Mouse (Mus musculus) heart, embryonic 16.5 days (tissue): ENCODE results near the gene Znrd1as. TPM values are rescaled to one million over a fixed set of nuclear protein-coding genes. Genes with fewer than 3 reads are reported as not detected.
A peak's percentile ranks its signal among the peaks of the same experiment; 100 is the strongest.

ENCODE experiments used
- ATAC-seq: fragments of 200-750 bp; cut with Nextera tagmentation; replicated peaks from 2 replicates; pipeline ENCODE4 v1.8.0; 2017; ENCODE audit warnings: moderate number of reproducible peaks; ENCODE audit not compliant: insufficient read depth, low FRiP score; ENCODE audit errors: extremely low read depth
- H3K27ac ChIP-seq: fragments of 300-500 bp; sonication (generic); 2 replicates; pipeline ENCODE4 v1.5.1; 2014; ENCODE audit warnings: mild to moderate bottlenecking, low read length, control low read depth, moderate library complexity
- H3K27me3 ChIP-seq: fragments of 300-500 bp; sonication (generic); 2 replicates; pipeline ENCODE4 v1.6.1; 2014; ENCODE audit warnings: low read length, mixed read lengths; ENCODE audit not compliant: control insufficient read depth, insufficient read depth
- H3K36me3 ChIP-seq: fragments of 300-500 bp; sonication (generic); 2 replicates; pipeline ENCODE4 v1.6.1; 2014; ENCODE audit not compliant: control insufficient read depth, insufficient read depth
- H3K4me1 ChIP-seq: fragments of 300-500 bp; sonication (generic); 2 replicates; pipeline ENCODE4 v1.6.1; 2014; ENCODE audit warnings: low read length, mixed read lengths; ENCODE audit not compliant: control insufficient read depth, insufficient read depth
- H3K4me2 ChIP-seq: fragments of 300-500 bp; sonication (generic); 2 replicates; pipeline ENCODE4 v1.6.1; 2014; ENCODE audit warnings: low read depth, mild to moderate bottlenecking, control low read depth, low read length
- H3K4me3 ChIP-seq: fragments of 300-500 bp; sonication (generic); 2 replicates; pipeline ENCODE4 v1.5.1; 2014; ENCODE audit warnings: mild to moderate bottlenecking, control low read depth, low read length
- H3K9ac ChIP-seq: fragments of 300-500 bp; sonication (generic); 2 replicates; pipeline ENCODE4 v1.6.1; 2014; ENCODE audit warnings: low read length, control low read depth
- H3K9me3 ChIP-seq: fragments of 300-500 bp; sonication (generic); replicated peaks from 2 replicates; pipeline ENCODE4 v1.6.1; 2016; ENCODE audit warnings: low read length; ENCODE audit not compliant: control insufficient read depth
- WGBS: fragments of 180-500 bp; shearing (Covaris S2); extraction: QIAGEN DNeasy Blood & Tissue Kit; methylation state at CpG from one replicate; pipeline ENCODE4 v1.1.7; 2014; 5-methylcytosine and 5-hydroxymethylcytosine counted together
- polyA plus RNA-seq: library from polyadenylated mRNA; unstranded; fragments of >200 nt; fragmentation: Nextera tagmentation; extraction: Ambion mirVana; gene quantifications from 2 replicates; pipeline ENCODE4 v1.2.1, GENCODE M21; 2015

The Znrd1as gene
- polyA plus RNA-seq, 1 experiment from 2014 or later, result 9.3 TPM

DNA sequence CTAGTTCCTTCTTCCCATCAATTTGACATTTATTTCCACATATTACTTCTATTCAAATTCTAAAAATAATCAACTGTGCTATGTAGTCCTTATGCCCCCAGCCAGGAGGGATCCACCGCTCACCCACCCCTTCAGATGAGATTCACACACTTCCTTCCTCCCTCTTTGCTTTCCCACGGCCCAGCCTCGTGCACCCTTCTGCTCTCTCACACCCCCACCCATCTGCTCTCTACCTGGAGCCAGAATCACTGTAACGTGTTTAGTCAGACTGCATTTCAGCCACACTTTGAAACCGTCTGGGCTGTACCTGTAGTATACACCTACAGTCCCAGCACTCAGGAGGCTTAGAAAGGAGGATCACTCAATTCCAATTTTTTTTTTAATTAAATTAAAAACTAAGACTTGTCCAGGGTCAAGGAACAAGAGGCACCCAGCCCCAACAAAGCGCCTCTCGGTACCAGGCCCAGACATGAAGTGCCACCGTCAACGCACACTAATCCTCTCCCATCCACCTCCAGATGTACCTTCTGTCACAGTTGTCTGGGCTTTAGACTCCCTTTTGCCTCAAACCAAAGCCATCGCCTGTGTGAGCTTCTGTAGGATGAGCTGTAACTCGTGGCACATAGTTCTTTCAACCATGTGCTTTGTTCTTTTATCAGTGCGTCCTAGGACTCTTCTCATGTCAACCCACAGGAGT lies 29.0 kb upstream of the Znrd1as start:
- ATAC-seq, result no peak

DNA sequence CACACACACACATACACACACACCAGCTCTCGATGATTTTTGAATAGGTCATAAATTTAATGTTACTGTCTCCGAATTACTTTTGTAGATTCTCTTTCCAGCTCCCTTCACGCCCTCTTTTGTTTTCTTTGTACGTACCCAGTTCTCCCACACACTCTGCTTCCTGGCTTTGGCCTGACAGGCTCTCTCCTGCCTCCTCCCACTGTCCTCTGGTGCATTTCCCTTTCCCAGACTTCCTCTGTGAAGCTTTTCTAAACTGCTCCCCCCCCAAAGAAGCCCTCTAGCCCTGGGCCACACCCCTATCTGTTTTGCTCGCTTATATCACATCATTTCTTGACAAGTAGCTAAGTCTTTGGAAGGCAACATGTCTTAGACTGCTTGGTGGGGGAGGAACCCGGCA lies 28.2 kb upstream of the Znrd1as start:
- H3K4me1 ChIP-seq, result peaks cover 6% of the 10 kb centered on the region; the same call in 1 of the 2 replicates
- H3K27me3 ChIP-seq, result no peaks in the 10 kb centered on the region
- H3K36me3 ChIP-seq, result no peaks in the 10 kb centered on the region
- no peak overlapping the region for H3K9ac ChIP-seq
- no peak overlapping the region for H3K4me3 ChIP-seq
- H3K4me2 ChIP-seq, result no peak overlapping the region
- ATAC-seq, result no peak
- 64% methylated on average over 6 of the region's 6 CpGs for WGBS
- no peak overlapping the region for H3K27ac ChIP-seq
- H3K9me3 ChIP-seq, result no peaks in the 10 kb centered on the region

More for the DNA sequence above, 29.0 kb upstream of the Znrd1as start:
- Histone ChIP-seq H3K36me3 (no peaks in the 10 kb centered on the region), H3K4me1 (peaks cover 6% of the 10 kb centered on the region; the same call in 1 of the 2 replicates), H3K4me2 (no peak overlapping the region), H3K4me3 (no peak overlapping the region), H3K27me3 (no peaks in the 10 kb centered on the region), H3K9ac (no peak overlapping the region), H3K9me3 (no peaks in the 10 kb centered on the region), H3K27ac (no peak overlapping the region)
- whole genome bisulfite sequencing, result 70% methylated on average over 12 of the region's 12 CpGs

- ATAC-seq, result no peak
- no peak overlapping the region for H3K4me3 ChIP-seq
- H3K9ac ChIP-seq, result no peak overlapping the region
- no peak overlapping the region for H3K27ac ChIP-seq
- H3K9me3 ChIP-seq, result no peaks in the 10 kb centered on the region
- H3K4me2 ChIP-seq, result no peak overlapping the region
- peaks cover 6% of the 10 kb centered on the region; the same call in 1 of the 2 replicates for H3K4me1 ChIP-seq
- H3K36me3 ChIP-seq, result no peaks in the 10 kb centered on the region
- H3K27me3 ChIP-seq, result no peaks in the 10 kb centered on the region
- 72% methylated on average over 4 of the region's 4 CpGs for WGBS
These were observed 27.3 kb upstream of the Znrd1as start for GRCm38 (mm10) chr17:36931130-36931529.

GRCm38 (mm10) chr17:36931806-36932205 lies 26.6 kb upstream of the Znrd1as start:
- H3K9ac ChIP-seq, result no peak overlapping the region
- H3K4me2 ChIP-seq, result no peak overlapping the region
- H3K4me3 ChIP-seq, result no peak overlapping the region
- 32% methylated on average over 2 of the region's 2 CpGs for WGBS
- H3K27me3 ChIP-seq, result 0 out of 2 replicates have a peak, but pooled peaks cover 2% of the 10 kb centered on the region
- no peaks in the 10 kb centered on the region for H3K9me3 ChIP-seq
- H3K36me3 ChIP-seq, result no peaks in the 10 kb centered on the region
- H3K4me1 ChIP-seq, result peaks cover 6% of the 10 kb centered on the region; the same call in 1 of the 2 replicates
- no peak overlapping the region for H3K27ac ChIP-seq
- ATAC-seq, result peak; percentile 45

DNA sequence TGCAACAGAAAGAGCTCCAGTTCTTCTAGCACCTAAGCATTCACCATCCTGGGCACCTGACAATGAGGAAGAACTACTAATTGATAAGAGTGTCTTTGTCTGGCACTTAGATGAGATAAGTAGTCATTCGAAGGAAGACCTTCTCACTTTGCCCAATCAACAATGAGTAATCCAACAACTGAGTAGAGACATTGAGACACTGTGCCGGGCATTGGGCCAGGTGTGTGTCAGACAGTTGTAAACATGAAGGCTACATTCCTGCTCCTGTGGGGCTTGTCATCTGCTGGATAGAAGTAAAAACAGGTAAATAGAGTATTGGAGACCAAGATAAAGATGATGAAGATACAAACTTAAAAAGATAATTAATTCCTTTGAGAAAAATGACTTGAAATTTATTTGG lies 20.3 kb upstream of the Znrd1as start:
- Histone ChIP-seq H3K4me3 (no peak overlapping the region), H3K27me3 (peaks cover 30% of the 10 kb centered on the region), H3K4me1 (peaks cover 9% of the 10 kb centered on the region), H3K9ac (no peak overlapping the region), H3K36me3 (no peaks in the 10 kb centered on the region), H3K9me3 (no peaks in the 10 kb centered on the region), H3K4me2 (no peak overlapping the region), H3K27ac (no peak overlapping the region)
- no peak for ATAC-seq
- 71% methylated on average over 2 of the region's 2 CpGs for WGBS

DNA sequence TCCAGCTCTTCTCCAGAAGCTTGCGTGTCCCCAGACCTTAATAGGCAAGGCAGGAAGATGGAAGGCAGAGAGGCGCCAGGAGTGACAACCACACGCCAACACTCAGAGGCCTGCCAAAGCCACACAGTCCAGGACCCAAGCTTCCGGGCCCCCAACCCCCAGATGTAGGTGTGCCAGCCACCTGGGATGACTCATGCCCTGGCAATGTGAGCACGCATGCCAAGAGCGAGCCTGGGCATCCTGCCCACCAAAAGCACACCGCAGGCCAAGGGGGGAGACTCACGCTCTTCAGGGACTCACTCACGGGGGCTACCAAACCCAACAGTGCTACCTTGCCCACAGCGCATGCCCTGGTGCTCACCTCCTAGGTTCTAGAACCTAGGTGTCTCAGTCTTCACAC lies 16.0 kb upstream of the Znrd1as start:
- Histone ChIP-seq H3K27me3 (peaks cover 61% of the 10 kb centered on the region), H3K36me3 (no peaks in the 10 kb centered on the region), H3K9me3 (no peaks in the 10 kb centered on the region), H3K4me1 (peaks cover 12% of the 10 kb centered on the region), H3K9ac (no peak overlapping the region; the same call in 1 of the 2 replicates), H3K27ac (no peak overlapping the region), H3K4me3 (peak overlapping the region; percentile 50), H3K4me2 (peak overlapping the region; percentile 74)
- WGBS, result 33% methylated on average over 10 of the region's 10 CpGs
- peak; percentile 63 for ATAC-seq

- Histone ChIP-seq H3K36me3 (no peaks in the 10 kb centered on the region), H3K4me2 (peak within 1 kb of the TSS; percentile 74), H3K9ac (peak within 1 kb of the TSS; percentile 49), H3K9me3 (no peaks in the 10 kb centered on the region), H3K4me3 (peak within 1 kb of the TSS; percentile 50), H3K27me3 (peaks cover 61% of the 10 kb centered on the region), H3K4me1 (peaks cover 12% of the 10 kb centered on the region), H3K27ac (no peak within 1 kb of the TSS)
- 1% methylated on average over 59 of the region's 59 CpGs for WGBS
- 0 out of 2 replicates have a peak, but pooled peaks have one; percentile 11 for ATAC-seq
These were observed 15.5 kb upstream of the Znrd1as start, which contains the start of gene Rnf39 for GRCm38 (mm10) chr17:36942791-36943471. TSS of gene Rnf39 (plus strand) at chr17:36942918.

GRCm38 (mm10) chr17:36943691-36944090 lies 14.7 kb upstream of the Znrd1as start:
- 21% methylated on average over 5 of the region's 5 CpGs for WGBS
- Histone ChIP-seq H3K4me1 (peaks cover 12% of the 10 kb centered on the region), H3K9ac (no peak overlapping the region), H3K9me3 (no peaks in the 10 kb centered on the region), H3K27ac (no peak overlapping the region), H3K4me3 (peak overlapping the region; percentile 50), H3K4me2 (peak overlapping the region; percentile 74), H3K36me3 (peaks cover 1% of the 10 kb centered on the region), H3K27me3 (peaks cover 61% of the 10 kb centered on the region)
- ATAC-seq, result no peak
